Mouse (Mus musculus): ENCODE results near the gene Chchd6. TPM values are rescaled to one million over a fixed set of nuclear protein-coding genes. Genes with fewer than 3 reads are reported as not detected.

The Chchd6 gene
- polyA plus RNA-seq, 1 experiment: 9.1 TPM

DNA sequence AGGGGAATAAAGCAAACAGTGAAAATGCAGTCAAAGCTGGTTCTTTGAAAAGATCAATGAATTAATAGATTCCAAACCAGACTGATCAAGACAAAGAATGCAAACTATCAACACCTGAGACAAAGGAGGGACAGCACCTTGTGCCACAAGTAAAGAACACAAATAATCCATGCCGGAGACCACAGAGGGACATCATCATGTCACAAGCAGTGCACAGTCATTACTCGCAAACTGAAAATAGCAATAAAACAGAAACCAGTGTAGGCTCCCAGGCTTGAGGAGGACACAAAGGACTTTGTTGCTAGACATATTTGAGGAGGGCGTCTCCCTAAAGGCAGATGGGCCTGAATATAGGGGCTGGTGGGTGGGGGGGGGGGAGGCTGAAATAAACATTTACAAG lies 105.1 kb downstream of the Chchd6 start:
- Histone ChIP-seq H3K4me1 (ENCODE audit: control insufficient read depth, insufficient read depth, insufficient read length, low read length) (no peaks in the 10 kb centered on the region), H3K27ac (ENCODE audit: insufficient read depth, low read depth, low read length) (no peak overlapping the region), H3K4me3 (ENCODE audit: low read depth, low read length) (no peak overlapping the region), H3K36me3 (ENCODE audit: control insufficient read depth, insufficient read depth, low read length) (no peaks in the 10 kb centered on the region), H3K27me3 (ENCODE audit: control insufficient read depth, insufficient read depth, low read length) (no peaks in the 10 kb centered on the region)
- WGBS: 83% methylated on average over 3 of the region's 3 CpGs
- no peak for TF ChIP-seq CTCF (IDR thresholded peaks at IDR 0.05; ENCODE audit: extremely low read depth, insufficient read length, insufficient replicate concordance, low read depth, low read length)
- no peak for TF ChIP-seq POLR2A (IDR thresholded peaks at IDR 0.05; ENCODE audit: low read depth, low read length)

DNA sequence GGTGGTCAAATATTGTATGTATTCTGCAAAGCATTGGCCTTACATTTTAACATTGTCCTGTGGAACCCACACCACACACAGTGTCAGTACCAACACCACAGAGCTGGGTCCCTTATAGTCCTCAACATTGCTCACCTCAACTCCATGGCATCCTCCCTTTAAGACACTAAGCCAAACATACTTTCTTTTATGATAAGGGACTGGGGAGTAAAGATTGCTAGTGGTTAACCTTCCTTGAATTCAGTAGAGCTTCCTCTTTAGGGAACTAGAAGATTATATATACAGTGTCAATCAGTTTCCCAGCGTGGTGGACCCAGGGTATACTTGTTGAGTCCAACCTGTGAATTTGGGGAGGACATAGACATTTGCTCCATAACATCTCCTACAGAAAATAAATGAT lies 105.9 kb downstream of the Chchd6 start:
- no peak overlapping the region for H3K27ac ChIP-seq (ENCODE audit: insufficient read depth, low read depth, low read length)
- H3K36me3 ChIP-seq (ENCODE audit: control insufficient read depth, insufficient read depth, low read length): no peaks in the 10 kb centered on the region
- no peak for TF ChIP-seq CTCF (IDR thresholded peaks at IDR 0.05; ENCODE audit: extremely low read depth, insufficient read length, insufficient replicate concordance, low read depth, low read length)
- no peak for TF ChIP-seq POLR2A (IDR thresholded peaks at IDR 0.05; ENCODE audit: low read depth, low read length)
- H3K4me3 ChIP-seq (ENCODE audit: low read depth, low read length): no peak overlapping the region
- WGBS: 84% methylated on average over 1 of the region's 1 CpGs
- no peaks in the 10 kb centered on the region for H3K4me1 ChIP-seq (ENCODE audit: control insufficient read depth, insufficient read depth, insufficient read length, low read length)
- no peaks in the 10 kb centered on the region for H3K27me3 ChIP-seq (ENCODE audit: control insufficient read depth, insufficient read depth, low read length)

DNA sequence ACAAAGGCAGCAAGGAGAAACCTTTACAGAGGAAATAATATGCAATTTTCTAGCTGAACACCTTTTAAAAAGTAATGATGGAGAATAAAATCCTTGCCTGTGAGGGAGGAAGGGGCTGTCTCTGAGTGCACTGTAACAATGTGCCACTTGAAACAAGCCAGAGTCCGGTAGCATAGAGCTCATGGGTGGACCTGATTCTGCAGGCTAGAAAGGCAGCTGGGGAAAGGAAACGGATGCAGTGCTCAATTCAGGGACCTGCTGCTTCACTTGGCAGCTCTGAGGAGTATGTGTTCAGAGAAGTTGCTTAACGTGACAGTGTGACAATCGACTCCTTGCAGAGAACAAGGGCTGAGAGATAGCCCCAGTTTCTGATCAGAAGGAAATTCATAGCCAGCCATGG lies 109.4 kb downstream of the Chchd6 start:
- Histone ChIP-seq H3K27ac (ENCODE audit: insufficient read depth, low read depth, low read length) (no peak overlapping the region), H3K4me3 (ENCODE audit: low read depth, low read length) (no peak overlapping the region), H3K4me1 (ENCODE audit: control insufficient read depth, insufficient read depth, insufficient read length, low read length) (no peaks in the 10 kb centered on the region), H3K36me3 (ENCODE audit: control insufficient read depth, insufficient read depth, low read length) (no peaks in the 10 kb centered on the region), H3K27me3 (ENCODE audit: control insufficient read depth, insufficient read depth, low read length) (no peaks in the 10 kb centered on the region)
- TF ChIP-seq CTCF (IDR thresholded peaks at IDR 0.05; ENCODE audit: extremely low read depth, insufficient read length, insufficient replicate concordance, low read depth, low read length): no peak
- TF ChIP-seq POLR2A (IDR thresholded peaks at IDR 0.05; ENCODE audit: low read depth, low read length): no peak
- WGBS: 64% methylated on average over 4 of the region's 4 CpGs

DNA sequence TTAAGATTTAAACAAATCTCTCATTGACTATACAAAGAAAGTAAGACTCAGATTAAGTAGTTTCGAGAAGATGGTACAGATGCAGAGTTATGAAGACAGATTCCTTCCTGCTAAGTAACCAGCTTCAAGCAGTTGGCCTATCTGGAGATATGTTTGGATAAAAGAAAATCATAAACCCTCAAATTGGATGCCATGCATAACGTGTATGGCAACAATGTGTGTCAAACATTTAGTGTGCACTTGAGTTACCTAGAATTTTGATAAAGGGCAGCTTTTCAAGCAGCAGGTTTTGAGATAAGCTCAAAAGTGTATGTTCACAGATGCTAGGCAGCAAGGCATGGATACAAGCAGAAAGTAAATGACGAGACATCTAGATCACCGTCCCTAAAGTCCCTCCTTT lies 114.3 kb downstream of the Chchd6 start:
- Histone ChIP-seq H3K4me1 (ENCODE audit: control insufficient read depth, insufficient read depth, insufficient read length, low read length) (no peaks in the 10 kb centered on the region), H3K27me3 (ENCODE audit: control insufficient read depth, insufficient read depth, low read length) (no peaks in the 10 kb centered on the region), H3K4me3 (ENCODE audit: low read depth, low read length) (no peak overlapping the region), H3K36me3 (ENCODE audit: control insufficient read depth, insufficient read depth, low read length) (no peaks in the 10 kb centered on the region), H3K27ac (ENCODE audit: insufficient read depth, low read depth, low read length) (no peak overlapping the region)
- 80% methylated on average over 4 of the region's 4 CpGs for WGBS
- TF ChIP-seq POLR2A (IDR thresholded peaks at IDR 0.05; ENCODE audit: low read depth, low read length) (no peak), CTCF (IDR thresholded peaks at IDR 0.05; ENCODE audit: extremely low read depth, insufficient read length, insufficient replicate concordance, low read depth, low read length) (no peak)

DNA sequence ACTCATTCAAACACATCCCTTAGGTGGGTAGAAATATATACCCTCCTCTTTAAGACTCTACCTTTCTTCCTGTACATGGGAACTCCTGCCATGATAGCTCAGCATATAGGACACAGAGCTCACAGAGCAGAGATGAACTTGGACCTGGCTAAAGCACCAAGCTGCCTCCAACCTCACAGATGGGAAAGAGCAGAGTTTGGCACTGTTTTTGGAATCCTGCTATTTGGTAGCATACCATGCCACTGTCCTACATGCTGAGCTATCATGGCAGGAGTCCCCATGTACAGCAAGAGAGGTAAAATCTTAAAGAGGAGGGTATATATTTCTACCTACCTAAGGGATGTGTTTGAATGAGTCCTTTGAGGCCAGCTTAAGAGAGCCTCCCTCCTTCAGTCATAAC lies 127.5 kb downstream of the Chchd6 start:
- H3K36me3 ChIP-seq (ENCODE audit: control insufficient read depth, insufficient read depth, low read length): no peaks in the 10 kb centered on the region
- no peak overlapping the region for H3K27ac ChIP-seq (ENCODE audit: insufficient read depth, low read depth, low read length)
- H3K4me1 ChIP-seq (ENCODE audit: control insufficient read depth, insufficient read depth, insufficient read length, low read length): no peaks in the 10 kb centered on the region
- no peak overlapping the region for H3K4me3 ChIP-seq (ENCODE audit: low read depth, low read length)
- TF ChIP-seq POLR2A (IDR thresholded peaks at IDR 0.05; ENCODE audit: low read depth, low read length) (no peak), CTCF (IDR thresholded peaks at IDR 0.05; ENCODE audit: extremely low read depth, insufficient read length, insufficient replicate concordance, low read depth, low read length) (no peak)
- no peaks in the 10 kb centered on the region for H3K27me3 ChIP-seq (ENCODE audit: control insufficient read depth, insufficient read depth, low read length)

DNA sequence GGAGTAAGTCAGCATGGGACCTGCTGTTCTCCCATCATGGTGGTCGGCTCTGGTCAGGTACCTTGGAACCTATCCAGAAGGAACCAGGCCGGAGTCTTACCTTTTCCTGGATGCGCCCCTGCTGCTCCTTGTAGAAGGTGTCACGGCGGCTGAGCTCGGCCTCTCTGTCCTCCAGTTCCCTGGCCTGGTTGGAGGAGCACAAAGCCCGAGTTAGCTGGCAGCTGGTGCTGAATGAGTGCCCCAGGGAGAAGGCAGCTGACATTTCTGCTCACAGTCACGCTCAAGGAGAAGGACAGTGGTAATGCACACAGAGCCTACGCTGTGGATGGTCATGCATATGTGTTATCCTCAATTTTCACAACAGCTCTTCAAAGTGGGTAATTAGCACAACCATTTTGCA lies 128.2 kb downstream of the Chchd6 start:
- Histone ChIP-seq H3K36me3 (ENCODE audit: control insufficient read depth, insufficient read depth, low read length) (no peaks in the 10 kb centered on the region), H3K27me3 (ENCODE audit: control insufficient read depth, insufficient read depth, low read length) (no peaks in the 10 kb centered on the region), H3K27ac (ENCODE audit: insufficient read depth, low read depth, low read length) (no peak overlapping the region), H3K4me3 (ENCODE audit: low read depth, low read length) (no peak overlapping the region), H3K4me1 (ENCODE audit: control insufficient read depth, insufficient read depth, insufficient read length, low read length) (no peaks in the 10 kb centered on the region)
- 89% methylated on average over 9 of the region's 9 CpGs for WGBS
- TF ChIP-seq POLR2A (IDR thresholded peaks at IDR 0.05; ENCODE audit: low read depth, low read length) (no peak), CTCF (IDR thresholded peaks at IDR 0.05; ENCODE audit: extremely low read depth, insufficient read length, insufficient replicate concordance, low read depth, low read length) (no peak)

DNA sequence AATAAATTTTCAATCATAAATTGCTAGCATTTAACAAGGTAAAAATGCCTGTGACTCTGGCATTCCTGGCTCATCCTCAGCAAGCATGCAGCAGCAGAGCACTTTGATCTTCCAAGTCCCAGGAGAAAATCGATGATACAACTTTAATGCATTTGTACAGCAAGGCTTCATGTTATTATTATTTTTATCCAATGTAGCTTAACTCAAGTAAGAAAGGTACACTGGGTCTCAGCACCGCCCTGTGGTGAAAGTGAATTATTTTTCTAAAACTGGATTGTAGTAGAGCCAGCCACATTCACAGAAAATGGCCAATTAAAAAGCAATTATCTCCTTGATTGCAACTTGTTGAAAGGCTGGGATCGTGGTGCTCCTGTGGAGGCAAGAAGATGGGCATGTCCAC lies 128.6 kb downstream of the Chchd6 start:
- Histone ChIP-seq H3K27ac (ENCODE audit: insufficient read depth, low read depth, low read length) (no peak overlapping the region), H3K27me3 (ENCODE audit: control insufficient read depth, insufficient read depth, low read length) (no peaks in the 10 kb centered on the region), H3K4me3 (ENCODE audit: low read depth, low read length) (no peak overlapping the region), H3K4me1 (ENCODE audit: control insufficient read depth, insufficient read depth, insufficient read length, low read length) (no peaks in the 10 kb centered on the region), H3K36me3 (ENCODE audit: control insufficient read depth, insufficient read depth, low read length) (no peaks in the 10 kb centered on the region)
- 68% methylated on average over 3 of the region's 3 CpGs for WGBS
- TF ChIP-seq POLR2A (IDR thresholded peaks at IDR 0.05; ENCODE audit: low read depth, low read length) (no peak), CTCF (IDR thresholded peaks at IDR 0.05; ENCODE audit: extremely low read depth, insufficient read length, insufficient replicate concordance, low read depth, low read length) (no peak)
